Mouse (Mus musculus): ENCODE results near the gene Pdss2. TPM values are rescaled to one million over a fixed set of nuclear protein-coding genes. Genes with fewer than 3 reads are reported as not detected.

Gene Pdss2
- polyA plus RNA-seq, 1 experiment = 12.5 TPM

GRCm38 (mm10) chr10:43435757-43436156 is 214.5 kb downstream of the Pdss2 start:
- DNase-seq (ENCODE audit: low spot score) = no peak

- DNase-seq (ENCODE audit: low spot score) = no peak
These were observed 218.2 kb downstream of the Pdss2 start for GRCm38 (mm10) chr10:43439492-43439941.

- DNase-seq (ENCODE audit: low spot score) = no peak
These were observed 218.8 kb downstream of the Pdss2 start for GRCm38 (mm10) chr10:43440050-43440449.

GRCm38 (mm10) chr10:43440981-43441740 is 219.9 kb downstream of the Pdss2 start:
- DNase-seq (ENCODE audit: low spot score) = no peak

GRCm38 (mm10) chr10:43448656-43449055 is 227.4 kb downstream of the Pdss2 start:
- DNase-seq (ENCODE audit: low spot score) = no peak

- DNase-seq (ENCODE audit: low spot score) = peak; percentile 27
These were observed 230.8 kb downstream of the Pdss2 start for GRCm38 (mm10) chr10:43451848-43452662.

GRCm38 (mm10) chr10:43452663-43452996 is 231.3 kb downstream of the Pdss2 start:
- no peak for DNase-seq (ENCODE audit: low spot score)

GRCm38 (mm10) chr10:43454219-43454618 is 232.9 kb downstream of the Pdss2 start:
- DNase-seq (ENCODE audit: low spot score) = no peak

GRCm38 (mm10) chr10:43454671-43455070 is 233.4 kb downstream of the Pdss2 start:
- DNase-seq (ENCODE audit: low spot score) = no peak

GRCm38 (mm10) chr10:43462821-43463220 is 241.5 kb downstream of the Pdss2 start:
- no peak for DNase-seq (ENCODE audit: low spot score)

- no peak for DNase-seq (ENCODE audit: low spot score)
These were observed 241.9 kb downstream of the Pdss2 start for GRCm38 (mm10) chr10:43463227-43463626.

- no peak for DNase-seq (ENCODE audit: low spot score)
These were observed 244.9 kb downstream of the Pdss2 start for GRCm38 (mm10) chr10:43466223-43466622.

- DNase-seq (ENCODE audit: low spot score) = no peak
These were observed 246.4 kb downstream of the Pdss2 start for GRCm38 (mm10) chr10:43467659-43468058.

GRCm38 (mm10) chr10:43468293-43468692 is 247.0 kb downstream of the Pdss2 start:
- no peak for DNase-seq (ENCODE audit: low spot score)

GRCm38 (mm10) chr10:43475376-43475775 is 254.1 kb downstream of the Pdss2 start:
- no peak for DNase-seq (ENCODE audit: low spot score)

GRCm38 (mm10) chr10:43477459-43477858 is 256.2 kb downstream of the Pdss2 start:
- no peak for DNase-seq (ENCODE audit: low spot score)

- DNase-seq (ENCODE audit: low spot score) = peak; percentile 38
These were observed 256.8 kb downstream of the Pdss2 start for GRCm38 (mm10) chr10:43477865-43478681.

GRCm38 (mm10) chr10:43478751-43479435 is 257.6 kb downstream of the Pdss2 start, which contains the start of gene Bend3:
Bend3 (plus strand) TSS chr10:43478831.
- DNase-seq (ENCODE audit: low spot score) = peak; percentile 63

- peak; percentile 93 for DNase-seq (ENCODE audit: low spot score)
These were observed 258.3 kb downstream of the Pdss2 start for GRCm38 (mm10) chr10:43479436-43480157.

GRCm38 (mm10) chr10:43480227-43480849 is 259.1 kb downstream of the Pdss2 start:
- DNase-seq (ENCODE audit: low spot score) = no peak
